Mouse (Mus musculus): ENCODE results near the gene Sh3kbp1. TPM values are rescaled to one million over a fixed set of nuclear protein-coding genes. Genes with fewer than 3 reads are reported as not detected.

Sh3kbp1 gene
- polyA plus RNA-seq, 1 experiment from 2014 or later, result 36.9 TPM

- WGBS, result 78% methylated on average over 4 of the region's 4 CpGs
- Histone ChIP-seq H3K36me3 (no peaks in the 10 kb centered on the region), H3K27me3 (no peaks in the 10 kb centered on the region), H3K9me3 (no peaks in the 10 kb centered on the region), H3K27ac (no peak overlapping the region), H3K9ac (no peak overlapping the region), H3K4me3 (no peak overlapping the region), H3K4me2 (no peak overlapping the region), H3K4me1 (no peaks in the 10 kb centered on the region)
- no peak for ATAC-seq (ENCODE audit: insufficient number of reproducible peaks, insufficient read depth, low FRiP score, low TSS enrichment, low read depth)
Observed at GRCm38 (mm10) chrX:159638500-159639227, 11.6 kb downstream of the Sh3kbp1 start.

GRCm38 (mm10) chrX:159639991-159640390 lies 12.9 kb downstream of the Sh3kbp1 start:
- no peaks in the 10 kb centered on the region for H3K9me3 ChIP-seq
- H3K9ac ChIP-seq, result no peak overlapping the region
- WGBS, result 67% methylated on average over 4 of the region's 4 CpGs
- no peak overlapping the region for H3K4me3 ChIP-seq
- no peak overlapping the region for H3K27ac ChIP-seq
- no peaks in the 10 kb centered on the region for H3K36me3 ChIP-seq
- no peak for ATAC-seq (ENCODE audit: insufficient number of reproducible peaks, insufficient read depth, low FRiP score, low TSS enrichment, low read depth)
- H3K27me3 ChIP-seq, result no peaks in the 10 kb centered on the region; the same call in 1 of the 2 replicates
- H3K4me2 ChIP-seq, result no peak overlapping the region
- H3K4me1 ChIP-seq, result no peaks in the 10 kb centered on the region

- Histone ChIP-seq H3K9me3 (no peaks in the 10 kb centered on the region), H3K27me3 (peaks cover under 1% of the 10 kb centered on the region; the same call in 1 of the 2 replicates), H3K4me1 (0 out of 2 replicates have a peak, but pooled peaks cover under 1% of the 10 kb centered on the region), H3K4me2 (no peak overlapping the region), H3K27ac (no peak overlapping the region), H3K36me3 (no peaks in the 10 kb centered on the region), H3K9ac (no peak overlapping the region), H3K4me3 (no peak overlapping the region)
- 87% methylated on average over 3 of the region's 3 CpGs for WGBS
- ATAC-seq (ENCODE audit: insufficient number of reproducible peaks, insufficient read depth, low FRiP score, low TSS enrichment, low read depth), result no peak
Observed at GRCm38 (mm10) chrX:159645314-159645713, 18.2 kb downstream of the Sh3kbp1 start.

- peaks cover 9% of the 10 kb centered on the region; the same call in 1 of the 2 replicates for H3K27me3 ChIP-seq
- 0 out of 2 replicates have a peak, but pooled peaks cover 2% of the 10 kb centered on the region for H3K4me1 ChIP-seq
- H3K27ac ChIP-seq, result no peak overlapping the region
- no peak for ATAC-seq (ENCODE audit: insufficient number of reproducible peaks, insufficient read depth, low FRiP score, low TSS enrichment, low read depth)
- 84% methylated on average over 5 of the region's 5 CpGs for WGBS
- no peak overlapping the region for H3K4me3 ChIP-seq
- H3K9ac ChIP-seq, result no peak overlapping the region
- no peaks in the 10 kb centered on the region for H3K9me3 ChIP-seq
- H3K36me3 ChIP-seq, result no peaks in the 10 kb centered on the region
- H3K4me2 ChIP-seq, result no peak overlapping the region
Observed at GRCm38 (mm10) chrX:159647564-159647963, 20.5 kb downstream of the Sh3kbp1 start.

GRCm38 (mm10) chrX:159648598-159648997 lies 21.5 kb downstream of the Sh3kbp1 start:
- Histone ChIP-seq H3K9ac (no peak overlapping the region), H3K4me2 (no peak overlapping the region), H3K4me1 (0 out of 2 replicates have a peak, but pooled peaks cover 2% of the 10 kb centered on the region), H3K9me3 (no peaks in the 10 kb centered on the region), H3K27ac (no peak overlapping the region), H3K4me3 (no peak overlapping the region), H3K36me3 (no peaks in the 10 kb centered on the region), H3K27me3 (peaks cover 9% of the 10 kb centered on the region; the same call in 1 of the 2 replicates)
- no peak for ATAC-seq (ENCODE audit: insufficient number of reproducible peaks, insufficient read depth, low FRiP score, low TSS enrichment, low read depth)
- 88% methylated on average over 3 of the region's 3 CpGs for WGBS

- H3K4me3 ChIP-seq, result no peak overlapping the region
- no peaks in the 10 kb centered on the region for H3K36me3 ChIP-seq
- H3K4me1 ChIP-seq, result 0 out of 2 replicates have a peak, but pooled peaks cover 2% of the 10 kb centered on the region
- 47% methylated on average over 11 of the region's 11 CpGs for WGBS
- H3K27ac ChIP-seq, result no peak overlapping the region
- H3K27me3 ChIP-seq, result peaks cover 13% of the 10 kb centered on the region
- H3K4me2 ChIP-seq, result no peak overlapping the region
- no peaks in the 10 kb centered on the region for H3K9me3 ChIP-seq
- no peak overlapping the region for H3K9ac ChIP-seq
- ATAC-seq (ENCODE audit: insufficient number of reproducible peaks, insufficient read depth, low FRiP score, low TSS enrichment, low read depth), result no peak
Observed at GRCm38 (mm10) chrX:159650130-159650678, 23.1 kb downstream of the Sh3kbp1 start.

GRCm38 (mm10) chrX:159650727-159651126 lies 23.7 kb downstream of the Sh3kbp1 start:
- no peak overlapping the region for H3K27ac ChIP-seq
- no peaks in the 10 kb centered on the region for H3K9me3 ChIP-seq
- H3K4me2 ChIP-seq, result no peak overlapping the region
- no peak overlapping the region for H3K9ac ChIP-seq
- H3K4me3 ChIP-seq, result no peak overlapping the region
- 81% methylated on average over 6 of the region's 6 CpGs for WGBS
- H3K27me3 ChIP-seq, result peaks cover 13% of the 10 kb centered on the region
- H3K36me3 ChIP-seq, result no peaks in the 10 kb centered on the region
- ATAC-seq (ENCODE audit: insufficient number of reproducible peaks, insufficient read depth, low FRiP score, low TSS enrichment, low read depth), result no peak
- H3K4me1 ChIP-seq, result 0 out of 2 replicates have a peak, but pooled peaks cover 2% of the 10 kb centered on the region

GRCm38 (mm10) chrX:159671388-159671787 lies 44.3 kb downstream of the Sh3kbp1 start:
- no peak for ATAC-seq (ENCODE audit: insufficient number of reproducible peaks, insufficient read depth, low FRiP score, low TSS enrichment, low read depth)
- no peak overlapping the region for H3K4me3 ChIP-seq

GRCm38 (mm10) chrX:159672466-159672865 lies 45.4 kb downstream of the Sh3kbp1 start:
- Histone ChIP-seq H3K27ac (no peak overlapping the region), H3K9me3 (no peaks in the 10 kb centered on the region), H3K9ac (no peak overlapping the region), H3K27me3 (peaks cover 17% of the 10 kb centered on the region; the same call in 1 of the 2 replicates), H3K36me3 (no peaks in the 10 kb centered on the region), H3K4me2 (no peak overlapping the region), H3K4me3 (no peak overlapping the region), H3K4me1 (0 out of 2 replicates have a peak, but pooled peaks cover 4% of the 10 kb centered on the region)
- ATAC-seq (ENCODE audit: insufficient number of reproducible peaks, insufficient read depth, low FRiP score, low TSS enrichment, low read depth), result no peak
- WGBS, result 30% methylated on average over 2 of the region's 2 CpGs

More at GRCm38 (mm10) chrX:159671388-159671787, 44.3 kb downstream of the Sh3kbp1 start:
- Histone ChIP-seq H3K4me2 (no peak overlapping the region), H3K9ac (no peak overlapping the region), H3K9me3 (no peaks in the 10 kb centered on the region), H3K4me1 (0 out of 2 replicates have a peak, but pooled peaks cover 4% of the 10 kb centered on the region), H3K27ac (no peak overlapping the region), H3K36me3 (no peaks in the 10 kb centered on the region), H3K27me3 (peaks cover 14% of the 10 kb centered on the region; the same call in 1 of the 2 replicates)
- 86% methylated on average over 7 of the region's 7 CpGs for WGBS

- peaks cover 31% of the 10 kb centered on the region for H3K27me3 ChIP-seq
- WGBS, result 28% methylated on average over 2 of the region's 2 CpGs
Observed at GRCm38 (mm10) chrX:159676242-159676641, 49.2 kb downstream of the Sh3kbp1 start.

GRCm38 (mm10) chrX:159677585-159678319 lies 50.7 kb downstream of the Sh3kbp1 start:
- no peak overlapping the region for H3K27ac ChIP-seq
- H3K4me2 ChIP-seq, result no peak overlapping the region
- WGBS, result 75% methylated on average over 4 of the region's 4 CpGs
- H3K4me1 ChIP-seq, result 0 out of 2 replicates have a peak, but pooled peaks cover 4% of the 10 kb centered on the region
- H3K27me3 ChIP-seq, result peaks cover 33% of the 10 kb centered on the region
- no peak overlapping the region for H3K9ac ChIP-seq
- H3K9me3 ChIP-seq, result no peaks in the 10 kb centered on the region
- no peaks in the 10 kb centered on the region for H3K36me3 ChIP-seq
- no peak for ATAC-seq (ENCODE audit: insufficient number of reproducible peaks, insufficient read depth, low FRiP score, low TSS enrichment, low read depth)
- no peak overlapping the region for H3K4me3 ChIP-seq

More at GRCm38 (mm10) chrX:159676242-159676641, 49.2 kb downstream of the Sh3kbp1 start:
- no peak for ATAC-seq (ENCODE audit: insufficient number of reproducible peaks, insufficient read depth, low FRiP score, low TSS enrichment, low read depth)
- Histone ChIP-seq H3K9ac (no peak overlapping the region), H3K27ac (no peak overlapping the region), H3K4me3 (no peak overlapping the region), H3K4me1 (0 out of 2 replicates have a peak, but pooled peaks cover 4% of the 10 kb centered on the region), H3K9me3 (no peaks in the 10 kb centered on the region), H3K4me2 (no peak overlapping the region), H3K36me3 (no peaks in the 10 kb centered on the region)

All from embryonic facial prominence, embryonic 13.5 days (tissue).